Mouse (Mus musculus) T-cell, adult 2 months (primary cell): ENCODE measurements around the gene Taok1.

Source experiments
- DNase-seq: peaks from one replicate; pipeline ENCODE4 v3.0.0; 2022; ENCODE audit warnings: low spot score

Gene Taok1

DNA sequence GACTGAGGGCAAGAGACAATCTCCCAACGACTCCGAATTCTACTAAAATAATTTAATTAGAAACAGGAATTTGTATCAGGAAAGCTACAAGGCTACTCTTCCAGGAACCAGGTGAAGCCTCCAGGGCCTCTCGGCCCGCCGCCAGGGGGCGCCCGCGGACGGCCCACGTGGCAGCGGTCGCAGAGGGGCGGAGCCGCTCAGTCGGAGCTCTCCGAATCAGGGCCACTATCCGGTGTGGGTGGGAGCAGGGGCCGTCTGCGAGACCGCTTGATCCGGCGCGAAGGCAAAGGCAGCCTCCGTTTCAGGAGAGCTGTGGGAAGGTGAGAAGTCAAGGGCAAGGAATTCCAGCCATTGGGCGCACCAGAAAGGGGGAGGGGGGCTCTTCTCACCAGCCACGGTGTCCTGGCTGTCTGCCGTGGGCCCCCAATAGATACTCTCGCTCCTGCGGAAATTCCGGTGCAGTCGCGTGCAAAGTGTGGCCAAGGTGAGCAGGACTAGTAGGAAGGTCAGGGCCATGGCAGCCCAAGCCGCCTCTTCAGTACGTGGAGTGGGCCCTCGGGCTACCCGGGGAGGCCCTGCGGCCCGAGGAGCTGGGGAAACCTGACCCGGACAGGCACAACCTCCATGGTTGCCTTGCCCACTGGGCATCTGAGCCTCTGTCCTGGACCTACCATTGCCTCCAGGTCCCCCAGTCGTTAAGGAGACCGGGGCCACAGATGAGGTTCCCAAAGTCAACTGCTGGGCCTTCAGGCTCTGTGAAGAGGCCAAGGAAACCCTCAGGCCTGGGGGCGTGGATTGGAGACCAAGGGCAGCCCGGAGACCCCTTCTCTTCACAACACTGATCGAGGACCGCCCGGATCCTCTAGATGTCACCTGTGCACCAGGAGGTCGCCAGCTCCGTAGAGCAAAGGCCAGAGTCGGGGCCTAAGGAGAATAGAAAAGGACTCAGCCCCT lies 99.3 kb downstream of the Taok1 start:
- DNase-seq, result peak; percentile 85

DNA sequence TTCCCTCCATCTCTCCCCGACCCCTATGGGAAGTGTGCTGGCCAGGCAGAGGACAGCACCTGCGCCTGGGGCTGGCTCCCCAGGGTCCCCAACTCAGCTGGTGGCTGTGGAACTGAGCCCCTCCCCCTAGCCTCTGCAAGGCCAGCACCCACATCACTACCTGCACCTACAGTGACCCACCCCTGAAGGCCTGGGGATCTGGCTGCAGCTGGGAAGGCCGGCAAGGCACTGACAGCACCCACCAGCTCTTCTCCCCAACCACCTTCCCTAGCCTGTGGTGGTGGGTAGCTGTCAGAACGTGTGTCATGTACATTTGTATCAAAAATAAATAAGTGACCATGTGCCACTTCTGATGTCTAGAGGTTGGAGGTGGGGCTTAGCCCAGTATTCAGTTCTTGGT lies 100.2 kb downstream of the Taok1 start:
- no peak for DNase-seq

DNA sequence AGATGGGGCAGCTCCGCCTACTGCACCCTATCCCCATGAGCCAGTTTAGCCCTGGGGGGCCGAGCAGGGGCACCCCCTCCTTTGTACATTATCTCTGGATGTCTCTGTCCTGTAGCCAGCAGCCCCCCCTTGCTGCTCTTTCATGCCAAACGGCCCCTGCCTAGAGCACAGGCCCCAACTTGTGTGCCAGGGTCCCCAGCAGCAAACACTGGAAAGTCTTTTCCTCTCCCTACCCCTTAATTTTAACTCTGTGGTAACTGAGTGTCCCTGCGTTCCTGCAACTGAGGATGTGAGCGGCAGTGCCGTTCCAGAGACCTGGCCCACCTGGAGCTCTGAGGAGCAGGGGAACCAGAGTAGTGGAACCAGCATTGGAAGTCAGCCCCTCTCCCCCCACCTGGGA lies 100.7 kb downstream of the Taok1 start:
- DNase-seq, result no peak

DNA sequence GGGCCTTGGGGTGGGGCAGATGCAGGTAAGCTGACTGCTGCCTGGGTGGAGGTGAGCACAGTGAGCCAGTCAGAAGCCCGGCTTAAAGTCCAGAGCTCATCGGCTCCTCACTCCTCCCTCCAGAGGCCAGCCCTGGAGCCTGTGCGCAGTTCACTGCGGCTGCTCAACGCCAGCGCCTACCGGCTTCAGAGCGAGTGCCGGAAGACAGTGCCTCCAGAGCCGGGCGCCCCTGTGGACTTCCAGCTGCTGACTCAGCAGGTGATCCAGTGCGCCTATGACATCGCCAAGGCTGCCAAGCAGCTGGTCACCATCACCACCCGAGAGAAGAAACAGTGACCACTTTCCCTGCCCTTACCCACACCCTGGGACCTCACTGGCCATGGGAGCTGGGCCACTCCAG lies 101.3 kb downstream of the Taok1 start:
- DNase-seq, result no peak

DNA sequence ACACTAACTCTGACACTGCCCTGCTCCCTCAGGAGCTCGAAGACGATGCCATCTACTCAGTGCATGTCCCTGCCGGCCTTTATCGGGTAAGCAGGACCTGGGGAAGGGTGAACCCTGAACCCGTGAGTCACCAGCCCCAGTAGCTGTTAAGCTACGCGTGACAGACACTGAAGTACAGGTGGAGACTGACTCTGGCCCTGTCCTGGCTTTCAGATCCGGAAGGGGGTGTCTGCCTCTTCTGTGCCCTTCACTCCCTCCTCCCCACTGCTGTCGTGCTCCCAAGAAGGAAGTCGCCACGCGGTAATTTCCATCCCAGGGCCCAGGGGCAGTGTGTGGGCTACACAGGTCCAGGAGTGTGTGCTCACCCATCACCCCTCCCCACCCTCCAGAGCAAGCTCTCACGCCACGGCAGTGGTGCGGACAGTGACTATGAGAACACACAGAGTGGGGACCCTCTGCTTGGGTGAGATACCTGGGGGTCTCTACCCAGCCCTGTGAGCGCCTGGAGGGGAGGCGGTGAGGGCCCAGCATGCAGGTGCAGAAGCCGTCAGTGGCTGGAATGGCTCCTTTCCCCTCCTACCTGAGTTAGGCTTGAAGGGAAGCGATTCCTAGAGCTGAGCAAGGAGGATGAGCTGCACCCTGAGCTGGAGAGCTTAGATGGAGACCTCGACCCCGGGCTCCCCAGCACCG lies 102.2 kb downstream of the Taok1 start:
- DNase-seq, result no peak

DNA sequence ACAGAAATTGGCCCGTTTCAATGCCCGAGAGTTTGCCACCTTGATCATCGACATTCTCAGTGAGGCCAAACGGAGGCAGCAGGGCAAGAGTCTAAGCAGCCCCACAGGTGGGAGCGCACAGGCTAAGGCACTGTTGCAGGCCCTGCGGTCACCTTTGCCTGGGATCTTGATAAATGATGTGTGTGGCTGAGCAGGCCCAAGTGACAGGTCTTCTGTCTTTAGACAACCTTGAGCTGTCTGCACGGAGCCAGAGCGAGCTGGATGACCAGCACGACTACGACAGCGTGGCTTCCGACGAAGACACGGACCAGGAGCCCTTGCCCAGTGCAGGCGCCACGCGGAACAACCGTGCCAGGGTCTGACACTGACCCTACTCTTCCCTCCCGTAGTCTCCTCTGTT lies 103.2 kb downstream of the Taok1 start:
- no peak for DNase-seq

DNA sequence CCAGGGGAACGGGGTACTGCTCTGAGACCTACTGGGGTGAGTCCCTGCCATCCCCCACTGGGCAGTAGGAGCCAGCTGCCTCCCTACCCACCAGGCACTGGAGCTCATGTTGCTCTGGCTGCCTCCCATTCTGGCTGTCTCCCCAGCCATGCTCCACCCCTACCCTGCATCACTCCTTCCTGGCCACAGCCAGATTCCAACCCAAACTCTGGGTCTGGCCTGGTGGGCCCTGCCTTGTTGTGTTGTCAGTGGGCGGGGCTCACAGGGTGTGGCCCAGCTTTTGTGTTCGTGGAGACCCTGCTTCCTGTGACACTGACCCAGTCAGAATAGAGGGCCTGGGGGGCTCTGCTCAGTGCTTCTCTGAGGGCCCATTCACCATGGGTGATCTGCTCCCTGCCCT lies 104.1 kb downstream of the Taok1 start:
- no peak for DNase-seq

DNA sequence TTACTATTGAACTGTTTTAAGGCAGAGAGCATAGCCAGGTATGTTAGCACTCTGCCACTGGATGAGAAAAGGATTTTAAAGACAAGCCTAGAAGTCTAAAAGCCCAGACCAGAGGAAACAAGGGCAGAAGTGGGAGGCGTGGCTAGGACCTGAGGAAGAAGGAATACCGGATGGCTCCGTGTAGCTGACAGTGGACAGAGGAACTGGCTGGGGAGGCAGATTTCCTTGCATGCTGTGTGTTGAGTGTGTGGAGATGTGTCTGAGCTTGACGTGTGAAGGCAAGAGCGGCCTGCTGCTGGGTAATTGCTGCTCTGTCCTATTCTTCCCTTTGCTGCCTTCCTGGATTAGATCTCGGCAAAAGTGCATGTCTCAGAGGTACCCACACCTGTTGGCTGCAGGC lies 105.1 kb downstream of the Taok1 start:
- DNase-seq, result no peak

DNA sequence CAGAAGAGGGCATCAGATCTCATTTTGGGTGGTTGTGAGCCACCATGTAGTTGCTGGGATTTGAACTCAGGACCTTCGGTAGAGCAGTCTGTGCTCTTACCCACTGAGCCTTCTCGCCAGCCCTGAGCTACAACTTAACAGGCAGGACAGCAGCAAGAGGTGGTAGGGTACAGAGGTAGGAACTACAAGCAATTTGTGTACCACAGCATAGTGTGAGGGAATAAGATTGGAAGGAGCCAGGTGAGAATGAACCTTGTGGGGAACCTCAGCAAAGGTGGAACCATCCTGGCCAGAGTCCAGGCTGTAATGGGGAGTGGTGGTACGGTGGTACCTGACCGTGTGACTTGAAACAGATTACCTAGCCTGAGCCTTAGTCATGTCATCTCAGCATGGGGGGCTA lies 105.6 kb downstream of the Taok1 start:
- DNase-seq, result no peak

DNA sequence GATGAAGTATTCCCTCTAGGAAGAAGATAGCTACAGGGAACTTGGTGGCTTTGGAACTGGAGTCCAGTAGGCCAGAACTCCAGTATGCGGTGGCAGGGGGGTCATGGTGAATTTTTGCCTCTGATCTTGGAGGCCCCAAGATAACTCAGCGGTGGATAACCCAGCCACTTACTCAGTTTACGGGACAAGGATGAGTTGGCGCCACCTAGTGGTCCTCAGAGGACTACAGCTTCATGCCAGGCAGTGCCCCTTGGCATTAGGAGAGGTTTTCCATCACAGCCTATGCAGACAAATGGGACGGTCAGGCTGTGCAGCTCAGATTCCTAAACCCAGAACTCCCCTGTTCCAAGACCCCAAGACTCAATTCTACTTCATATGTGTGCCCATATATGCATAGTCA lies 106.2 kb downstream of the Taok1 start:
- DNase-seq, result peak; percentile 69

DNA sequence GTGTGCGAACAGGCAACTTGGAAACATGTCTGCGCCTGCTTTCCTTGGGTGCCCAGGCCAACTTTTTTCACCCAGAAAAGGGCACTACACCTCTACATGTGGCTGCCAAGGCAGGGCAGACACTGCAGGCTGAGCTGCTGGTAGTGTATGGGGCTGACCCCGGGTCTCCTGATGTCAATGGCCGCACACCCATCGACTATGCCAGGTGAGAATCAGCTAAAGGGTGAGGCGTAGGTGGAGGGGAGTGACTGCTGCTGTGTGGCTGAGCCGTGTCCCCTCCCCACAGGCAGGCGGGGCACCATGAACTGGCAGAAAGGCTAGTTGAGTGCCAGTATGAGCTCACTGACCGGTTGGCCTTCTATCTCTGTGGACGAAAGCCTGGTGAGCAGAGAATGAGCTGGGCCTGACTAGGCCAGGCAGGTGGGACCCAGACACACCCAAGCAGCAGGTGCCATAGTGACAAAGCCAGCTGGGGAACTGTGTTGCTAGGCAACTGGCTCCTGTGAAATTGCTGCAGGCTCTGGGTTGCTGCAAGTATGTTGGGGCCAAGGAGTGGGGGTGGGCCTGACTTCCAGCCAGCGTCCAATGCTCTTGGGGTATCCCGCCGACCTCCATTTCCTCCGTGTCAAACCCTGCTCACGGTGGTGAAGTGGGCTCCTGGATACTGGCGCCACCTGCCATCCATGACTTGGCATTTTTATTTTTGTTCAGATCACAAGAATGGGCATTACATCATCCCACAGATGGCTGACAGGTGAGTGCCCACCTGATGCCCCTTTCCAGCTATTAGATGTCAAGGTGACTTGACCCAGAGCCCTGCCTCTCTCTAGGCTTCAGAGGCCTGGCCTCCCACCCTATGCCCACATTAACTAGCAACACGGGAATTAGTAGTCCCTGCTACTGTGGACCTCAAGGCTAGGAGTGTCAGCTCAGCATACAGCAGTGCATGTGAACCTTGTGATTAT lies 107.0 kb downstream of the Taok1 start:
- no peak for DNase-seq

DNA sequence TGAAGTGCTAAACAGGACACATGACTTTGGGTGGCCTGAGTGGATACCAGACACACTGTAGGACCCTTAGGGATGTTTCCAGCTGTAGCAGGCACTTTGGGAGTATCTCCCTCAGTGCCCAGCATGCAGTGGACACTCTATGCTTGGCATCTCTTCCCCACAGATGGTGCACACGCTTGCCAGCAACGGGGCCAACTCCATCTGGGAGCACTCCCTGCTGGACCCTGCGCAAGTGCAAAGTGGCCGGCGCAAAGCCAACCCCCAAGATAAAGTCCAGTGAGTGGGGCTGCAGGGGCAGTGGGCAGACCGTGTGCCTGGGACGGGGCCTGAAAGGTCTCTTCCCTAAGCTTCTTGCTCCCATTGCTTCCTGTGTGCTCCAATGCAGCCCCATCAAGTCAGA lies 108.3 kb downstream of the Taok1 start:
- no peak for DNase-seq

DNA sequence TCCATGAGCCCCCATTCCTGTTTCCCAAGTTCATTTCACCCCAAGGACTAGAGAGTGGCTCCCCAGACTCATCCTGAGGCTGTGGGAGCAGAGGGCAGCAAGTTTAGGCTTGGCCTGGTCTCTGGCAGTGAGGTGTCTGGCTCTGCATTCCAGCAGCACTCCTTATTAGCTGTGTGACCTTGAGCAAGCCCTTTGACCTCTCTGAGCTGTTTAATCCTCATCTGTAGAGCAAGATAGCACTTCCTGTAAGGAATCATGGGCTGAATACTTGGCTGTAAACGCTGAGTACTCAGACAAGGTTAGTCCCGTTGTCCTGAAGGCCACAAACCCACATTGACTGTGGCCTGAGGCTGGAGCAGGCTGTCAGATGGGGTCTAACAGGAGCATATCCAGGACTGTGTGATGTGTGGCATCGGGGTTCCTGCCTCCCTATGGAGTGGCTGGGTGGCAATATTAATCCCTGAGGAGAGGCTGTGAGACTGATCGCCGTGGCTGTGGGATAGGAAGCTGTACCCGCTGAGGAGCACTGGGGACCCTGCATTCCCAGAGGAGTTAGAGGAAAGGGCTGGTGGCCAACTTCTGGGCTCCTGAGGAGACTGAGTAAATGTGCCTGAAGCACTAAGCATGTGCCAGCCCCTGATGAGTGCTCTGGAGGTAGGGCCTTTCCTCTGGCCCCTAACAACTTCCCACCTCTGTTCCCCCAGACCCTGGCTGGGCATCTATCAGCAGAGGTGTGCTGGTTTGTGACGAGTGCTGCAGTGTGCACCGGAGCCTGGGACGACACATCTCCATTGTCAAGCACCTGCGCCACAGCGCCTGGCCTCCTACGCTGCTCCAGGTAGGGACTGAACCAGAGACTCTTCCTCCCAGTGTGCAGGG lies 109.1 kb downstream of the Taok1 start:
- DNase-seq, result no peak

DNA sequence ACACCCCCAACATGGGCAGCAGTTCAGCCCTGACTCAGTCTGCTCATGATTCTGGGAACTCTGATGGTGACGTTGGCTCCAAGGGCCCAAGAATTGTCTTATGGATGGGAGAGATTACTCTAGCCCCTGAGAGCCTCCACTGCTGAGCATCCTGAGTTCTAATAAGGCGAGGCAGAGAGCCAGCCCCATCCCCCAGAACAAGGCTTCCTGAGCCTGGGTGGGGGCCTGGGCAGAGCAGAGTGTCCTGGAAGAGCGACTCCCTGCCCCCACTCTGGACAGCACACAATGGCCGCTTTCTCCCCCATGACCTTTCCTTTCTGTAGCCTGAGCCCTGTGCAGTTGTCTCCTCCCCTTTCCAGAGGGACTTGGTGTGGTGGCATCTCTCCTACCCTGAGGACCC lies 109.8 kb downstream of the Taok1 start:
- DNase-seq, result no peak

DNA sequence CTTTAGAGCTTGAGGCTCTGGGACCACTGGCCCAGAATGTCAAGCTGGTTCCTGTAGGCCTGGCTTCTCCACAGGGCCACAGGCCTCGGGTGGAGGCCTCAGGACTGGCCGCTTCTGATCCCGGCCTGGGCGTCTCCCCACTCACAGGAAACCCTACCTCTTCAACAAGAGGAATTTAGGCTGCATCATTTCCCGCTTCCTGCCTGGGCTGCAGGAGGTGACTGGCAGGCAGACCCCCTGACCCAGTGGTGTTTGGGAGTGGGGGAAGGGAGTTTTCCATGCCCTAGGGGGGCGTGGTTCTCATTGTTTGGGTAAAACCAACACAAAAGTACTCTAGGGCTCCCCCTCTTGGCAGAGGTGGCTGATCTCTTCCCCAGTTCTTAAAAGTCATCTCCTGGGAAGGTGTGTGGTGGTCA lies 110.3 kb downstream of the Taok1 start:
- DNase-seq, result peak; percentile 42

DNA sequence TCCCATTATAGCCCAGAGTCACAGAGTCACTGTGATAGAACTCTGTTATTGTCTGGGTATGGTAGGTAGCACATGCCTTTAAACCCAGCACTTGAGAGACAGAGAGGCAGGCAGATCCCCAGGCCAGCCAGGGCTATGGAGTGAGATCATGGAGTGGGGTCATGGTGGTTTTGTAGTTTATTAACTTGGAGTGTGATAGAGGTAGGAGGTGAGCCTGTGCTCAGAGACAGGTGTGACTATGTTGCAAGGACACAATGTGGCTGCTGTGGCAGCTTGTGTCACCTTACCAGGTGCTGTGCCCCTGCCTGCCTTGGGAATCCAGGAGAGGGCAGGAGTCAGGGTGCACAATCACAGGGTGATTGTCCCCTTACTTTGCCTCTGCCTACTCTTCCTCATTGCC lies 112.1 kb downstream of the Taok1 start:
- no peak for DNase-seq

DNA sequence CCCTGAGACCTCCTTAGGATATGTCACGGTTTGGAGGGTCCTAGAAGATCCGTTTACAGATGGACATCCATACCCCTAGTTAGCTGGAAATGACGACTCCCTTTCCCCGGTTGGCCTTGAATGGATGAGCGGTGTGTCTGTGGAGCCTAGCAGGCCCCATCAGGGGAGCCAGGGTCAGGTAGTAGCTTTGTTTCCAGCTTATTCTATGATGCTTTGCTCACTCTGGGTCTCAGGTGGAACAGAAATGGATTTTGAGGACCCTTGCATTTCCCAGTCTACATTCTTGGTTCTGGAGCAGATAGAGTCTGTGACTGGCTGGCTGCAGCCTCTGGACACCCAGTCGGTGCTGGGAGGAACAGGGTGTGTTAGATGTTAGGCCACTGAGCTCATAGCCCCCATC lies 112.8 kb downstream of the Taok1 start:
- no peak for DNase-seq

DNA sequence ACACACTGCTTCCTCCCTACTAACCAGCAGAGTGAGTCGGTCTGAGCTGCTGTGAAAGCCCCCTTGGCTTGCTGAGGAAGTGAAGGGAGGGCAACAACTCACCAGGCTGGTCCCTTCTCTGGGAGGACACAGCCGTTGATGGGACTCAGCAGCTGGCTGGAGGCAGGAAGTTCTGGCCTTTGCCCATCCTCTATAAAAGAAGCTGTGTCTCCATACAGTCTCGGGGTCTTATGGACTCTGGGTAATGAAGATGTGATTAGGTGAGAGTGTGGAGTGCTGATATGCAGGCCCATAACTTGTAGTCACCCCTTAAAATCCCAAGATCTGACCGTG lies 113.3 kb downstream of the Taok1 start:
- DNase-seq, result no peak

DNA sequence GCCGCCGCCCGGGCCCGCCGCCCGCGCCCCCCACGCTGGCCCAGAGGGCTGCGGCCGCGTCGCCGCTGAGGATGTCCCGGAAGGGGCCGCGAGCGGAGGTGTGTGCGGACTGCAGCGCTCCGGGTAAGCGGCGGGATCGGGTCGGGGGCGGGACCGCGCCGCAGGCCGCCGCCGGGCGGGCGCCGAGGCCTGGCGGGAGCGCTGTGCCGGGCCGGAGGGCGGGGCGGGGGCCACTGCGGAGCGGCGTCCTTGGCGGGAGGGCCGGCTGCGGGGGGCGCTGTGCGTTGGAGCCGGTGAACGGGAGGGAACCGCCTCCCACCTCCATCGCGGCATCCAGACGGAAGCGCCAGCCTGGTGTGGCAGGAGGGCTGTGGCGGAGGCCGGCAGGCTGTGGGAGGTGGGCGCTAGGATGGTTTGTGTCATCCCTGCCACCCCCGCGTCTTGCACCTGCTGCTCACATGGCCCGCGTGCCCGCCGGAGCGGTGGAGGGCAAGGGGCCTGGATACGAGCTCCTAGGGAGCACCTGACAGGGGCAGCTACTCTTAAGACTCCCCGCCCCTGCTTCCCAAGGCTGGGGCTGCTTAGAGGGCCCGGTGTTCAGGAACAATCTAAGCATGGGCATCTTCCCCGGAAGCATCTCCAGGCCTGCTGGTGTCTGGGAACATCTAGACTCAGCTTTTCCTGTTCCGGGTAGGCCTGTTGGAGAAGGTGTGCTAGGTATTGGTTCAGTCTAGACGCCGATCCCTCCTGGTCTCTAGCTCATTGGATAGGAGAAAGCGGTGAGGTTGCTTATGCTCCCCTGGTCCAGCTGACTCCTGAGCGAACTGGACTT lies 113.9 kb downstream of the Taok1 start, which contains the start of gene Git1:
Gene Git1, plus strand, starts transcription at position 51 of the 832 bp plus-strand sequence.
- DNase-seq, result peak; percentile 32

DNA sequence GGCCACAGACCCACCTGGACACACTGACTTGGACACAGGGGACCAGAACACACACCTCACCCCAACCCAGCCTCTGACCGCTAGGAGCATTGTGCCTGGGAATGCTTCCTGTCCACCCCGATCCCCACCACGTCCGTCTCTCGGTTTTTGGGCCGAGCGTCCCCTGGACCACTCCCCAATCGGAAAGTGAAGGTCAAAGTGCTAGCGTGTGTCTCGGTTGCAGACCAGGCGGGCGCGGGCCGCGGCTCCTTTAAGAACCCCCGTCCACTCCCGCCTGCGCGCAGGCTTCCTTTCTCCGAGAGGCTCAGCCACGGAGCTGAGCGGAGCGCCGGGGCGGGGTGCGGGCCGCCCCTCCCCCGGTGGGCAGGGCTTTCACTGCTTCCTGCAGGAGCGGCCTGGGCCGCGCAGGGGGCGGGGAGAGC lies 114.7 kb downstream of the Taok1 start:
- DNase-seq, result peak; percentile 91
